Comparison of ENCODE assay signal across 29 mouse cellular contexts in genomic region chr6:56374180-56374579, GRCm38 (mm10).
DNase-seq lines count a peak whose midpoint lies in the region; ATAC-seq and TF ChIP-seq lines count a peak whose summit lies in the region.
"Had no signal": no experiment of that assay in that cellular context is flagged by ENCODE, and none has a peak within 500 bp of the region (broad histone marks: within the 10 kb centered on the region; RNA-seq: fewer than 3 reads in every experiment).

No protein-coding gene starts in this region.

- H3K9me3 ChIP-seq in heart, embryonic 16.5 days (replicated peaks; ENCODE audit: control insufficient read depth, low read length): no peaks in the 10 kb centered on the region
- H3K9me3 ChIP-seq in hindbrain, postnatal 0 days (ENCODE audit: low read length): no peaks in the 10 kb centered on the region
- H3K9me3 ChIP-seq in kidney, embryonic 15.5 days (replicated peaks): no peaks in the 10 kb centered on the region
- H3K9me3 ChIP-seq: embryonic facial prominence, embryonic 13.5 days; forebrain, embryonic 10.5 days; forebrain, embryonic 15.5 days; limb, embryonic 10.5 days; limb, embryonic 15.5 days; neural tube, embryonic 12.5 days had no signal

- TF ChIP-seq CTCF in heart, adult 2 months (IDR thresholded peaks at IDR 0.05): no peak
- no peak for TF ChIP-seq CTCF in hindbrain, postnatal 0 days (IDR thresholded peaks at IDR 0.05; ENCODE audit: low read depth)

- H3K27me3 ChIP-seq in heart, adult 2 months (ENCODE audit: control insufficient read depth, insufficient read depth, low read length): no peaks in the 10 kb centered on the region
- no peaks in the 10 kb centered on the region for H3K27me3 ChIP-seq in heart, embryonic 16.5 days (ENCODE audit: control insufficient read depth, insufficient read depth, low read length)
- no peaks in the 10 kb centered on the region for H3K27me3 ChIP-seq in hindbrain, postnatal 0 days (ENCODE audit: insufficient read depth, low read length)
- H3K27me3 ChIP-seq in kidney, embryonic 15.5 days: no peaks in the 10 kb centered on the region
- H3K27me3 ChIP-seq: embryonic facial prominence, embryonic 13.5 days; forebrain, embryonic 15.5 days; limb, embryonic 15.5 days; neural tube, embryonic 12.5 days had no signal

- H3K9ac ChIP-seq in heart, adult 2 months (ENCODE audit: low read depth, low read length): no peak overlapping the region
- no peak overlapping the region for H3K9ac ChIP-seq in heart, embryonic 16.5 days (ENCODE audit: low read length)
- no peak overlapping the region for H3K9ac ChIP-seq in hindbrain, postnatal 0 days (replicated peaks; ENCODE audit: low read length)
- no peak overlapping the region for H3K9ac ChIP-seq in kidney, embryonic 15.5 days
- H3K9ac ChIP-seq: embryonic facial prominence, embryonic 13.5 days; forebrain, embryonic 15.5 days; limb, embryonic 15.5 days; liver, embryonic 14.5 days; neural tube, embryonic 12.5 days had no signal

- intact Hi-C loops in heart, adult 2 months (cut with DNase I): loop anchor here (10.0 kb wide), 1 partner anchor 299 kb away; no protein-coding TSS in a partner anchor
- intact Hi-C loops in left cerebral cortex, postnatal 4 days (cut with DNase I): no loop called here
- intact Hi-C loops in left cerebral cortex, postnatal 25 days (cut with DNase I): no loop called here

- H3K4me2 ChIP-seq in heart, embryonic 16.5 days (ENCODE audit: low read depth, low read length): no peak overlapping the region
- no peak overlapping the region for H3K4me2 ChIP-seq in hindbrain, postnatal 0 days (ENCODE audit: low read depth, low read length)
- no peak overlapping the region for H3K4me2 ChIP-seq in kidney, embryonic 15.5 days
- H3K4me2 ChIP-seq: embryonic facial prominence, embryonic 13.5 days; forebrain, embryonic 15.5 days; limb, embryonic 15.5 days; neural tube, embryonic 12.5 days had no signal

- H3K79me2 ChIP-seq in heart, adult 2 months (replicated peaks; ENCODE audit: control insufficient read depth, insufficient read depth, low read length): no peaks in the 10 kb centered on the region

- H3K4me3 ChIP-seq in heart, adult 2 months: no peak overlapping the region
- no peak overlapping the region for H3K4me3 ChIP-seq in heart, embryonic 16.5 days (ENCODE audit: low read length)
- H3K4me3 ChIP-seq in hindbrain, postnatal 0 days (ENCODE audit: low read length): no peak overlapping the region
- no peak overlapping the region for H3K4me3 ChIP-seq in kidney, embryonic 15.5 days (replicated peaks)
- H3K4me3 ChIP-seq: embryonic facial prominence, embryonic 13.5 days; forebrain, embryonic 10.5 days; forebrain, embryonic 15.5 days; layer of hippocampus, adult 2 months; limb, embryonic 10.5 days; limb, embryonic 15.5 days; neural tube, embryonic 12.5 days had no signal

- 79% methylated on average over 5 of the region's 5 CpGs for WGBS in heart, adult 2 months
- 77% methylated on average over 5 of the region's 5 CpGs for WGBS in heart, embryonic 16.5 days
- 46% methylated on average over 5 of the region's 5 CpGs for WGBS in hindbrain, postnatal 0 days
- 89% methylated on average over 5 of the region's 5 CpGs for WGBS in kidney, embryonic 15.5 days

- ATAC-seq in heart, embryonic 16.5 days (replicated peaks; ENCODE audit: extremely low read depth, insufficient read depth, low FRiP score): peak; percentile 5; the same call in 1 of the 2 replicates
- peak; percentile 41; the same call in 1 of the 2 replicates for ATAC-seq in hindbrain, postnatal 0 days
- no peak for ATAC-seq in kidney, embryonic 15.5 days (replicated peaks; ENCODE audit: low FRiP score)
- ATAC-seq: CD4-positive, CD25-positive, alpha-beta regulatory T cell, adult 4 months; inflammation-experienced regulatory T-cells, adult 6 months had no signal

- no peak for TF ChIP-seq EP300 in heart, adult 2 months (IDR thresholded peaks at IDR 0.05; ENCODE audit: insufficient read depth, low read depth, low read length)

- no peak for DNase-seq in heart, adult 2 months
- no peak for DNase-seq in heart, adult 18-20 months
- DNase-seq in heart, adult 9 months (ENCODE audit: low spot score in 2 of 2): no peak
- peak; percentile 55 for DNase-seq in left cerebral cortex, postnatal 4 days
- no peak for DNase-seq in left cerebral cortex, postnatal 25 days (ENCODE audit: low spot score in 2 of 2)
- DNase-seq in hindbrain, postnatal 0 days (ENCODE audit: low spot score): peak; percentile 50
- DNase-seq: adrenal gland, postnatal 14 days; gastrocnemius, postnatal 25 days; kidney, adult 18-20 months; kidney, postnatal 36 days; lung, adult 2 months; lung, postnatal 10 days; midbrain, embryonic 14.5 days; retina, postnatal 1 day; right cerebral cortex, postnatal 14 days; thymus, postnatal 4 days had no signal

- TF ChIP-seq POLR2A in heart, adult 2 months (IDR thresholded peaks at IDR 0.05; ENCODE audit: insufficient read depth, low read depth, low read length): no peak

- peaks cover 3% of the 10 kb centered on the region; the same call in 1 of the 2 replicates for H3K4me1 ChIP-seq in heart, adult 2 months (ENCODE audit: control insufficient read depth, insufficient read depth, low read length)
- peaks cover 31% of the 10 kb centered on the region for H3K4me1 ChIP-seq in heart, embryonic 16.5 days (ENCODE audit: control insufficient read depth, insufficient read depth, low read length)
- peaks cover 8% of the 10 kb centered on the region for H3K4me1 ChIP-seq in hindbrain, postnatal 0 days (ENCODE audit: insufficient read depth, low read length)
- peaks cover 5% of the 10 kb centered on the region; the same call in 1 of the 2 replicates for H3K4me1 ChIP-seq in kidney, embryonic 15.5 days
- H3K4me1 ChIP-seq: forebrain, embryonic 10.5 days; limb, embryonic 10.5 days; limb, embryonic 15.5 days had no signal

- no peaks in the 10 kb centered on the region for H3K36me3 ChIP-seq in heart, adult 2 months (ENCODE audit: control insufficient read depth, insufficient read depth, low read length)
- no peaks in the 10 kb centered on the region for H3K36me3 ChIP-seq in heart, embryonic 16.5 days (ENCODE audit: control insufficient read depth, insufficient read depth)
- no peaks in the 10 kb centered on the region for H3K36me3 ChIP-seq in hindbrain, postnatal 0 days (ENCODE audit: insufficient read depth, low read length)
- no peaks in the 10 kb centered on the region for H3K36me3 ChIP-seq in kidney, embryonic 15.5 days
- H3K36me3 ChIP-seq: embryonic facial prominence, embryonic 13.5 days; forebrain, embryonic 10.5 days; forebrain, embryonic 15.5 days; limb, embryonic 10.5 days; limb, embryonic 15.5 days; neural tube, embryonic 12.5 days had no signal

- peak overlapping the region; percentile 33; the same call in 1 of the 2 replicates for H3K27ac ChIP-seq in heart, adult 2 months
- peak overlapping the region; percentile 92 for H3K27ac ChIP-seq in heart, embryonic 16.5 days (ENCODE audit: low read length)
- H3K27ac ChIP-seq in hindbrain, postnatal 0 days: peak overlapping the region; percentile 62; the same call in 1 of the 2 replicates
- no peak overlapping the region for H3K27ac ChIP-seq in kidney, embryonic 15.5 days
- H3K27ac ChIP-seq: embryonic facial prominence, embryonic 13.5 days; forebrain, embryonic 10.5 days; layer of hippocampus, adult 2 months; limb, embryonic 10.5 days; limb, embryonic 15.5 days; liver, embryonic 14.5 days; macrophage; neural tube, embryonic 12.5 days had no signal

Comparison
In these comparisons a context has a peak if more than half of its experiments do, and no peak if none do; other contexts are left out.
1. DNase-seq: peak in left cerebral cortex, postnatal 4 days (single experiment) and hindbrain, postnatal 0 days (single experiment); none in heart, adult 2 months (0 of 2), heart, adult 18-20 months (0 of 2), heart, adult 9 months (0 of 2) and left cerebral cortex, postnatal 25 days (0 of 2).